Mouse (Mus musculus): Measurements from ENCODE around the gene Gm5662.
"Not testable (repeated sequence)": the region's sequence is repeated elsewhere in the genome, so short reads cannot be mapped to it uniquely, and the experiment has no call there.

The Gm5662 gene

GRCm38 (mm10) chr12:88274400-88274799, at the start of gene Gm5662:
Gm5662 (minus strand) TSS chr12:88274500.
- not testable (repeated sequence) for DNase-seq (ENCODE audit: low read depth, low spot score)

- not testable (repeated sequence) for DNase-seq (ENCODE audit: low read depth, low spot score)
Measured at GRCm38 (mm10) chr12:88323926-88324325, 49.6 kb upstream of the Gm5662 start, which contains the start of gene Gm5039. Gm5039 (minus strand) TSS chr12:88324026.

- DNase-seq (ENCODE audit: low read depth, low spot score): no peak
Measured at GRCm38 (mm10) chr12:88314556-88314955, 40.3 kb upstream of the Gm5662 start.

GRCm38 (mm10) chr12:88297171-88297570, 22.9 kb upstream of the Gm5662 start:
- not testable (repeated sequence) for DNase-seq (ENCODE audit: low read depth, low spot score)

- not testable (repeated sequence) for DNase-seq (ENCODE audit: low read depth, low spot score)
Measured at GRCm38 (mm10) chr12:88293082-88293481, 18.8 kb upstream of the Gm5662 start.

- DNase-seq (ENCODE audit: low read depth, low spot score): not testable (repeated sequence)
Measured at GRCm38 (mm10) chr12:88285224-88285623, 10.9 kb upstream of the Gm5662 start.

- DNase-seq (ENCODE audit: low read depth, low spot score): no peak
Measured at GRCm38 (mm10) chr12:88257241-88257640, 17.1 kb downstream of the Gm5662 start.

- DNase-seq (ENCODE audit: low read depth, low spot score): not testable (repeated sequence)
Measured at GRCm38 (mm10) chr12:88255917-88256316, 18.4 kb downstream of the Gm5662 start.

- DNase-seq (ENCODE audit: low read depth, low spot score): not testable (repeated sequence)
Measured at GRCm38 (mm10) chr12:88250000-88250399, 24.3 kb downstream of the Gm5662 start, which contains the start of gene Gm8332. Gm8332 (minus strand) TSS chr12:88250100.

GRCm38 (mm10) chr12:88245786-88246185, 28.5 kb downstream of the Gm5662 start:
- DNase-seq (ENCODE audit: low read depth, low spot score): not testable (repeated sequence)

- DNase-seq (ENCODE audit: low read depth, low spot score): not testable (repeated sequence)
Measured at GRCm38 (mm10) chr12:88242940-88243339, 31.4 kb downstream of the Gm5662 start.

Data from retina, adult 2 months (tissue).